Mouse (Mus musculus) ovary, adult 10 weeks (tissue): Measurements from ENCODE around the gene Ndufs4. TPM values are rescaled to one million over a fixed set of nuclear protein-coding genes. Genes with fewer than 3 reads are reported as not detected.

Source experiments
- polyA plus RNA-seq: library from polyadenylated mRNA; stranded (reverse); fragments of 350-450 nt; fragmentation: Illumina TruSeq; extraction: RNeasy Lipid Tissue Mini Kit (QIAGEN cat#74804); gene quantifications from one replicate; pipeline ENCODE4 v1.2.3, GENCODE M21; 2014

Gene Ndufs4
- 359 TPM for polyA plus RNA-seq

DNA sequence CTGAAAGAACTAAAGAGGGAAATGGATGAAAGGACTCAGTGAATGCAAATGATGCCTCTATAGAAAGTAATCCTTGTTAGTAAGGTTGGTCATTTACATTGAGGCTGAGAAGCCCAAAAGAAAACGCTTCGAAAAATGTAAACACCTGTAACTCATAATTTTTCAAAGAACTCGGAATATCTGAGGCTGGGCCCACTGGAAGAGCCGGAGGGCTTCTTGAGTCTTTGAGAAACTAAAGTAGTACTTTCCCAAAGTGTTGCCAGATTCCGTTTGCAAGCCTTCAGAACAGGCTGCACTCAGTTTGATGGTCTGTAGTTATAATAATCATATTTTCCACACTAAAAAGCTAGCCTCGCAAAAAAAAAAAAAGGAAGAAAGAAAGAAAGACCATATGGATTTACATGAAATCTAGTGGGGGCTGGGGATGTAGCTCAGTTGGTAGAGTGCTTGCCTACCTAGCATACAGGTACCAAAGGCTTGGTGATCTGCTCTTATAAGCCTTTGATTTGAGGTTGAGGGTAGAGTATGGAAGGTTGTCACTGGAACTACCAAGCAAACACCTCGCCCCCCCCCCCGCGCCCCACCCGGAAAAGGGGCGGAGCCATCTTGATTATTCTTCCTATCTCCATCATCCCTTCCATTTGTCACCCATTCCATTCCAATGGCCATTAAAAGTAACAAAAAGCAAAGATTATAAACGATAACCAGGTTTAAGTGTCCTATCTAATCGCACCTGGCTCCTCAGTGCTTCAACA, at the start of gene Ndufs4:
Ndufs4 (minus strand) TSS at position 48 of the 755 bp plus-strand sequence.

Other genes with a start within 250 kb of the Ndufs4 start
- gene Fst, start 70.7 kb upstream of the Ndufs4 start, polyA plus RNA-seq: 726 TPM